Mouse (Mus musculus): ENCODE data around the gene Rps26.

Gene Rps26

DNA sequence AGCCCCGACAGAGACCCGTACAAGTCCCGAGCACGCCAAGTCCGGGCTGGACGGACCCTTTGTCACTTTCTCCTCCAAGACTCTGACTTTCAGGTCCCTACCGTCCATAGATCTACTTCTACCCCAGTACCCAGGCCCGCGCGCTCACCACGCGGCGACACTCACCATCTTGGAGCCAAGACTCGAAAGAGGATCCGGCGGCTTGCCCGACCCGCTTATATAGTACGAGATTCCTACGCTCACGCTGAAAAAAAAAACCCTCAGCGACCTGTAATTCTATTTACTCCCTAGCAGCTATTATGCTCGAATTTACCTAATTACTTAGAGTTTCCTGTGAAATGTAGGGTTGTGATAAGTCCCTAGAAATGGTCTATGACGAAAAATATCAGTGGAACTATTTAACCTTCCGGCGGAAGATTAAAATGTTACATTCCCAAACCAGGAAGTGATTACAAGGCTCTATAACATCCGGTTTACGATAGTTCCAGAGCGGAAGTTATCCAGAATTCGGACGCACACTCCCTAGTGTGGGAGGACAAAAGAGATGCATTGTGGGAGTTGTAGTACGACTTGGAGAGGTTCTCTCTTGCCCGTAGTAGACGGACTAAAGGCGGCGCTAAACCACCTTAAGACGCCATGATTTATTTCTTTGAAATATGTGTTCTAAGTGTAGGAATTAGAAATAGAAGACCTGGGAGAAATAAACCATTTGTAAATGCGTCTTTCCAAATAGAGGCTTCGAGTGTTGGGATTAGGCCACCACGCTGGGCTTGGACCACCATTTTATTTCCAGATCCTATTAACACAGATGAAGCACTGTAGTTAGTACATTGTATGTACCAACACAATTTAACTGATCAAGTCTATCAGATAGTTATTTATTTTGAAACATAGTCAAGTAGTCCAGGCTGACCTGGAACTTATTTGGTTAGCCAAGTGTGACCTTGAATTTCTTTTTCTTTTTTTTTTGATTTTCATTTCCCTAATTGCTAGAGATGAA is at the start of gene Rps26:
Gene Rps26, minus strand, starts transcription at position 437 of the 1,000 bp plus-strand sequence.
- peak; percentile 83 to 92 for DNase-seq (ENCODE audit: low spot score in 2 of 2)

DNA sequence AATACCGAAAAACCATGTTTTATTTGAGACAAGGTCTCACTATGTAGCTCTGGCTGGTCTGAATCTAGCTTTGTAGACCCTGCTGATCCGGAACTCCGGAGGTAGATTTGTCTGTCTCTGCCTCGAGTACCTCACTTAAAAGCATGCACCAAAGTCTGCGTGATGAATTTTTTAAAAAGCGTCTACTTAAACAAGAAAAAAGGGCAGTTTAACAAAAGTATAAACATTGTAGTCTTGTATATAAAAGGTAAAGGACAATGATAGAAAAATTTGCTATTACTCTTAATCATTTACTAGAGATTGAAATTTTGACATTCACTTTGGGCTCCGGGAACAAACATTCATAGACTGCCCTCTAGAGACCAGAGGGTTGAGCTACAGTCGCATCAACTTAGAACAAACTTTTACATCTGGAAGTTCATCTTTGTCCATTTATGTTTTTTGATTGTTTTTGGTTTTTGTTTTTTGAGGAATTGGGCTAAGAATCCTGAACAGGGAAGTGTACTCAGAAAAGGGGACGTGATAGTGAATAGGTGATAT is 48.0 kb upstream of the Rps26 start:
- no peak for DNase-seq (ENCODE audit: low spot score in 2 of 2)

- peak; percentile 72 to 83 for DNase-seq (ENCODE audit: low spot score in 2 of 2)
These were observed 47.4 kb upstream of the Rps26 start, which contains the start of gene Suox for GRCm38 (mm10) chr10:128673763-128674468. Gene Suox, minus strand, starts transcription at chr10:128674073.

DNA sequence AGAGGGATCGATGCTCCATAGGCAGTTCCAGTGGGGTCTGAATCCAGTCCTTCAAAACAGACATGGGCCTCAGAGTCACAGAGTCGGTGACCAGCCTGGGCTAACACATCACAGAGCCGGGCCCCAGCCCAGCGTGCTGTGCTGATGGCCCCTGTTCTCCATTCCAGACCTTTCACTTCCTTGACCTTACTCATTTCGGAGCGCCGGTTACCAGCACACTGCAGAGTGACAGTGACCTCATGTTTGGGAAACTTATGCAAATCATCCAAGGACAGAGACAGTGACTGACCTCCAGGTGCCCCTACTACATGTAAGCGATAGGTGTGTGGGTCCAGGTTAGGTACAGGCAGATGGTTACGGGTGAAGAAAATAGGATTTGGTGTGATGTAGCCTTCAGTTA is 44.6 kb upstream of the Rps26 start:
- no peak for DNase-seq (ENCODE audit: low spot score in 2 of 2)

GRCm38 (mm10) chr10:128668790-128669672 is 42.5 kb upstream of the Rps26 start:
- DNase-seq (ENCODE audit: low spot score in 2 of 2): peak; percentile 42 to 64

- DNase-seq (ENCODE audit: low spot score in 2 of 2): no peak
These were observed 39.3 kb upstream of the Rps26 start for GRCm38 (mm10) chr10:128665806-128666205.

DNA sequence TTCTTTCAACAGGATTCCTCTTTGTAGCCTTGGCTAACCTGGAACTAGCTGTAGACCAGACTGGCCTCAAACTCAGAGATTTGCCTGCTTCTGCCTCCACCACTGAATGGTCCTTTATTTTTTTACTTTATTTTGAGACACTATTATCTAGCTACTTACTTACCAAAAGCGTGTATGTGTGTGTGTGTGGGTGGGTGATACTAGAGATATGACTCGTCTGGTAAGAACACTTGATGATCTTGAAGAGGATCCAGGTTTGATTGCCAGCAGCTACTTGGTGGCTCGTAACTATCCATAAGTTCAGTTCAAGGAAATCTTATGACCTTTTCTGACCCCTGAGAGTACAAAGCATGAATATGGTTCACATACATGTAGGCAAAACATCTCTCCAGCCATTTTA is 38.8 kb upstream of the Rps26 start:
- DNase-seq (ENCODE audit: low spot score in 2 of 2): no peak

DNA sequence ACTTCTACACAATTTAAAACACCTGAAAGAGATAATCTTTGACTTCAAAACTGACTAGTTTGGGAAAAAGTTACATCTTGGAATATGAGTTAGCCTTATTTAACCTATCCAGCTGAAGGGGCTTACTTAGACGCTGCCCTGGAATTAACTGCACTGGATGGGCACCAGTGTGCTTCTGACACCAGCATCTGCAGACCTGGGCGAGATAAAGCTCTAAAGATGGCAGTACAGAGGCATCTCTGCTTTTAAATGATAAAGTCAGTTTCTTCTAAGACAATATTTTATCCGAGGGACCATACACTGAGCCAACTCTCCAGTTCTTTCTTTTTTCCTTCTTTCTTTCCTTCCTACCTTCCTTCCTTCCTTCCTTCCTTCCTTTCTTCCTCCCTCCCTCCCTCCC is 38.3 kb upstream of the Rps26 start:
- DNase-seq (ENCODE audit: low spot score in 2 of 2): no peak

DNA sequence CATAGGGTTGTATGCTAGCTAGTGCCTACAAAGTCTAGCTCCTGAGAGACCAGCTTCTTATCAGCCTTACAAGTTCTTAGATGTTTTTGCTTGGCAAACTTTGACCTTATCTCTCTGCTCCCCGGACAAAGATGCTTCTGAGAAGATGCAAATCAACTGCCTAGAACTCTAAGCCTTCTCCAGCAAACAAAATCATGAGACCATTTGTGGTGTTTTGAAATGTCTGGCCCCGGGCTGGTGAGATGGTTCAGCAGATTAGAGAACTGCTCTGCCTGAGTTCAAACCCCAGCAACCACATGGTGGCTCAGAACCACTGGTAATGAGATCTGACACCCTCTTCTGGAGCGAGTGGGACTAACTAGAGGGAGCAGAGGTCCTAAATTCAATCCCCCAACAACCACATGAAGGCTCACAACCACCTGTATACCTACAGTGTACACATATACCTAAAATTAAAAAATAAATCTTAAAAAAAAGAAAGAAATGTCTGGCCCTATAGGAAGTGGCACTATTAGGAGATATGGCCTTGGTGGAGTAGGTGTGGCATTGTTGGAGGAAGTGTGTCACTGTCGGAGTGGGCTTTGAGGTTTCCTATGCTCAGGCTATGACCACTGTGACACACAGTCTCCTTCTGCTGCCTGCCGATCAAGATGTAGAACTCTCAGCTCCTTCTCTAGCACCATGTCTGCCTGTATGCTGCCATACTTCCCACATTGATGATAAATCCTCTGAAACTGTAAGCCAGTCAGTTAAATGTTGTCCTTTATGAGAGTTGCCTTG is 37.1 kb upstream of the Rps26 start:
- DNase-seq (ENCODE audit: low spot score in 2 of 2): no peak

DNA sequence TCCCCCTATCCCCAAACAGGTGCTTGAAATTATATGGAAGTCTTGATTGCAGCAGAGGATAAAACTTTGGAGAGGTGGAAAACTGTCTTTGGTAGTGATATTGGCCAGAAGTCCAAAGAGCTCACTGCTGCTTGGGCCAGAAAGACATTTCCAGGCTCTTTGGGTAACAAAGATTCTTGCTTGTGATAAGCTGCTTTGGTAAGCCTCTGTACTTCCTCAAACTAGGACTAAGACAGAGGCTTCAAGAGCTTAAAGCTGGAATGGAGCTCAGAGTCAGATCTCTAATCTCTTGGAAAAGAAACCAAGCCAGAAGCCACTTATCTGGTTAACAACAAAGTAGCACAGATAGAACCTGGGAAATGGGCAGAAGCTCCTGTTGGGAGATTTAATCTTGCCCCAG is 35.9 kb upstream of the Rps26 start:
- DNase-seq (ENCODE audit: low spot score in 2 of 2): no peak

DNA sequence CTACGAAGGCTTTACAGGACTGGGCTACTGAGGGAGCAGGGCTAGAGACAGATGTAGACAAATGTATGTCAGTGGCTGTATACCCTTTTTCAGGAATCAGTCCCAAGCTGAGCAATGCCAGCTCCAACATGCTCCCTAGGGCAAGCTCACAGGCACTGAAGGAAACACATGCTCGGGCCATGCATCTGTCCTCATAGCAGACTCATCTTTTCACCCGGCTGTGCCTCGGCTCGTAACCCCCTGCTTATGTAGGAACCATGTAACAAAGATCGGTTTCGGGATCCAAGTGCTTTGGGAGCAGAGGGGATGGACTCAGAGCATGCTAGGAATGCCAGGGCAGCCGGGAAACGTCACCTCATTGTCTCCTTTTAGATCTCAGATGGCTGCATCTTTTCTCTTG is 32.9 kb upstream of the Rps26 start:
- no peak for DNase-seq (ENCODE audit: low spot score in 2 of 2)

- DNase-seq (ENCODE audit: low spot score in 2 of 2): no peak
These were observed 31.3 kb upstream of the Rps26 start for GRCm38 (mm10) chr10:128657844-128658243.

- no peak for DNase-seq (ENCODE audit: low spot score in 2 of 2)
These were observed 30.2 kb upstream of the Rps26 start for GRCm38 (mm10) chr10:128656731-128657130.

DNA sequence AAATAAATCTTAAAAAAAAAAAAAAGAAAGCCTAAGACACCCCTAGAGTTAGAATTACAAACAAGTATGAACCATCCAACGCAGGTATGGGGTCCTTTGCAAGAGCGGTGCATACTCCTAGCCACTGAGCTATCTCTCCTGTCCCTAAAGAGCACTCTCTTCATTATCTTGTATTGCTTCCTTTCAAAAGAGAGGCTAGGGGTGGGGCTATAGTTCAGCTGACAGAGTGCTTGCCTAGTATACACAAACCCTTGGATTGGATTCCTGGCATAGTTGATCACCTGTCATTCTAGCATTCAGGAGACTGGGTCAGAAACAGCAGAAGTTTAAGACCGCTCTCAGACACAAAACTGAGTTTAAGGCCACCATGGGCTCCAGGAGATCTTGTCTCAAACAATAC is 28.7 kb upstream of the Rps26 start:
- DNase-seq (ENCODE audit: low spot score in 2 of 2): no peak

DNA sequence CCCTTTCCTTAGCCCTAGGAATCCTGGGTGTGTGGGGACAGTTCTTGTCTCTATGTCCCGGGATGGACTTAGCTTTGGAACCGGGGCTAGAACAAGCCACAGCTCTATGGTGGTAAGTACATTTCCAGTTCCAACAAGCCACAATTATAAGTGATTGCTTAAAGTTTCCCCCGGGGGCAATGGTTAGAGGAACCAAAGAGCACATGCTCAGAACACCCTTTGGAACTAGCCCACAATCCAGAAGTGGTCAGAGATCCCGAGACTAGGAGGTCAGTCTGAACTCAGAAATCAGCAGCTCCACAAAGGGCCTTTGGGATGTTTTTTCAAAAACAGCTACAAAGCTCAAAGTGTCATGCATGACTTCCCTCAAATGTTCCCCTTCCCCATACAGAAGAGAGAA is 27.3 kb upstream of the Rps26 start:
- DNase-seq (ENCODE audit: low spot score in 2 of 2): no peak

GRCm38 (mm10) chr10:128646139-128647089 is 19.9 kb upstream of the Rps26 start:
- DNase-seq (ENCODE audit: low spot score in 2 of 2): peak; percentile 54 to 56

DNA sequence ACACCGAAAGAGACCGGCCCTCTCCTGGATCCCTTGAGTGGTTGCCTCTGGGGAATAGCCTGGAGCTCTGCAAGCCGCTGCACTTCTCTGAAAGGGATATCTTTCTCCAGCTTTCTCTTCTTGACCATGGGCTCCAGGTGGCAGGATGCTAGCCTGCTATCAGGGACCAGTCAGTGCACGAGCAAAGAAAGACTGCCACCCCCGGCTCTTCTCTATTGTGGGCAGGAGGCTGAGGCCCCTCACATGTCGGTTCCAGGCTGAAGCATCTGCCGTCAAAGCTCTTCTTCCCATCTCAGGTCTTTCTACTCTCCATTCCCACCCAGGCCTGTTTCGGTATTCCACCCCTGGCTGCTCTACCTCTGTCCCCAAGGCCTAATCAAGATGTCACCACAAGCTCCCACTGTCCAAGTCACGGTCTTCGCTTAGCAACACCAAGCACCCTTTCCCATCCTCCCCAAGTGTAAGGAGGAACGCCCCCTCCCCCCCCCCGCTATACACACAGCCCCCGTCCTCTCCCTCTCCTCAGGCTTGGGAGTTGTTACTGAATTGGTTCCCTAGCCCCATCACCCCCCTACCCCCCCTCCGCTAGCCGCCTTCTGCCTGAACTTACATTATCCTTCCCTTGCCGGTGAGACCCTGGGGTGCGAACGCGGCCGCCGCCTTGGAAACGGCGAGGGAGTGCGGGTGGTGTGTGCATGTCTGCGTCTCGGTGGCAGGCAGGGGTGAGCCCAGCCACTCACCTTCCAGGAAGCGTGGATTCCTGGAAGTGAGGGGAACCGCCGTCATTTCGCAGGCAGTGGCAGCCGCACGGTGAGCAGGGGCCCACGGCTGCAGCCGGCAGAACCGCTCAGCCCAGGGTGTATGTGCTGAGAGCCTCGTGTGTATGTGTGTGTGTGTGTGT is 18.8 kb upstream of the Rps26 start, which contains the start of gene Ikzf4:
Gene Ikzf4, minus strand, starts transcription at position 881 of the 901 bp plus-strand sequence.
- DNase-seq (ENCODE audit: low spot score in 2 of 2): peak; percentile 36 to 58

DNA sequence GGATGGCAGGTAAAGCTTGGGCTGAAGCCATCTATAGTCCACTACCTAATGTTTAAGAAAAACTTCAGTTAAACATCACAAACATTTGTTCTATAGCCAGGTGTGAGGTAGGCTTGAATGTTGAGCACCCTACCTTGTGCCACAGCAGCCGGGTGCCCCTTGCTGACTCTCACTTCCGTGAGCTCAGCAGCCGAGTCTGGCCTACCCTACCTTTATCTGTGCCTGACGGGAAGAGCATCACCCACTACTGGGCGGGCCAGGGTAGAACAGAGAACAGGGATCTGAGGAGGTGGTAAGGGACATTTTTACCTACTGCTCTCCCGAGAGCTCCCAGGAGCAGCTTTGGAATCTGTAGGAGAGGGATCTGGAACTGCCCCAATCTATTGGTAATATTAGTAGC is 16.2 kb upstream of the Rps26 start:
- DNase-seq (ENCODE audit: low spot score in 2 of 2): no peak

Measured in frontal cortex, postnatal 10 days (tissue).